Mouse (Mus musculus) testis, adult 2 months (tissue): Measurements from ENCODE around the gene Hsf5.

Experiments used
- CTCF ChIP-seq: fragments of 200-500 bp; IDR thresholded peaks from 2 replicates; pipeline ENCODE4 v1.5.1; 2012; ENCODE audit warnings: low read depth, mild to moderate bottlenecking, inconsistent platforms, low read length, moderate library complexity; ENCODE audit not compliant: control insufficient read depth, insufficient read depth, insufficient replicate concordance
- POLR2A ChIP-seq: fragments of 200-500 bp; IDR thresholded peaks from 2 replicates; pipeline ENCODE4 v1.6.1; 2012; ENCODE audit warnings: low read depth, mild to moderate bottlenecking, inconsistent platforms, low read length, moderate library complexity; ENCODE audit not compliant: control insufficient read depth

DNA sequence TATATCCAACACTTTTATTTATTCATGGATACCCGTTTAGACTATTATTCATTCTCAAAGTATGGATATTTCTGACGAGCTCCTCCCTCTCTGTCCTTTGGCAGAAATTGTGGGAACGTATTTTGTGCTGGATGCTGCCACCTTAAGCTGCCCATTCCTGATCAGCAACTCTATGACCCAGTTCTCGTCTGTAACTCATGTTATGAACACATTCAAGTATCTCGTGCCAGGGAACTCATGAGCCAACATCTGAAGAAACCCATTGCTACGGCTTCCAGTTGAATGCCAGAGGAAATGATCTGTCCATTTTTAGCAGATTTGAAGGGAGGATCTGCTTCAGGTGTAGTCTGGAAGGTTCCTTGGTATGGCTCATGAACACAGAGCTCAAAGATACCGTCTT is 3.0 kb upstream of the Hsf5 start:
- no peak for TF ChIP-seq POLR2A
- TF ChIP-seq CTCF: no peak
